Comparison of ENCODE assay signal across 8 mouse cellular contexts in genomic region chr10:77031768-77032375, GRCm38 (mm10). TPM values are rescaled to one million over a fixed set of nuclear protein-coding genes. Genes with fewer than 3 reads are reported as not detected.
DNase-seq lines count a peak whose midpoint lies in the region; ATAC-seq and TF ChIP-seq lines count a peak whose summit lies in the region.

TSS of gene Slc19a1 (plus strand) at chr10:77032241.

- no peak within 1 kb of the TSS; the same call in 1 of the 2 replicates for H3K27ac ChIP-seq in lung, embryonic 16.5 days (ENCODE audit: low read length)
- H3K27ac ChIP-seq in bone marrow, adult 2 months (ENCODE audit: control insufficient read depth, insufficient read depth, low read depth, low read length, poor library complexity): no peak within 1 kb of the TSS
- H3K27ac ChIP-seq in layer of hippocampus, adult 2 months: peak within 1 kb of the TSS; percentile 88
- peak within 1 kb of the TSS; percentile 74 for H3K27ac ChIP-seq in midbrain, embryonic 13.5 days

- no peak for TF ChIP-seq CTCF in bone marrow, adult 2 months (IDR thresholded peaks at IDR 0.05; ENCODE audit: control insufficient read depth, insufficient read depth, low read length)
- TF ChIP-seq CTCF in layer of hippocampus, adult 2 months (conservative IDR thresholded peaks at IDR 0.05): no peak

- H3K4me3 ChIP-seq in lung, embryonic 16.5 days (ENCODE audit: low read length): peak within 1 kb of the TSS; percentile 69
- peak within 1 kb of the TSS; percentile 74 for H3K4me3 ChIP-seq in bone marrow, adult 2 months (replicated peaks; ENCODE audit: control insufficient read depth, low read depth, low read length)
- H3K4me3 ChIP-seq in layer of hippocampus, adult 2 months: peak within 1 kb of the TSS; percentile 76
- peak within 1 kb of the TSS; percentile 67 for H3K4me3 ChIP-seq in midbrain, embryonic 13.5 days (replicated peaks)

- H3K4me2 ChIP-seq in lung, embryonic 16.5 days (ENCODE audit: low read depth, low read length): peak within 1 kb of the TSS; percentile 96
- peak within 1 kb of the TSS; percentile 83 for H3K4me2 ChIP-seq in midbrain, embryonic 13.5 days (replicated peaks)

- TF ChIP-seq POLR2A in bone marrow, adult 2 months (IDR thresholded peaks at IDR 0.05; ENCODE audit: borderline replicate concordance, control insufficient read depth, low read depth, low read length): no peak

- H3K36me3 ChIP-seq in lung, embryonic 16.5 days (ENCODE audit: control insufficient read depth, insufficient read depth, low read length): no peaks in the 10 kb centered on the region
- no peaks in the 10 kb centered on the region for H3K36me3 ChIP-seq in midbrain, embryonic 13.5 days

- H3K9me3 ChIP-seq in lung, embryonic 16.5 days (ENCODE audit: control insufficient read depth, low read length): no peaks in the 10 kb centered on the region
- no peaks in the 10 kb centered on the region for H3K9me3 ChIP-seq in midbrain, embryonic 13.5 days

- peak within 1 kb of the TSS; percentile 77 for H3K9ac ChIP-seq in lung, embryonic 16.5 days (ENCODE audit: low read length)
- peak within 1 kb of the TSS; percentile 74 for H3K9ac ChIP-seq in midbrain, embryonic 13.5 days (replicated peaks)

- WGBS in lung, embryonic 16.5 days: 54% methylated on average over 13 of the region's 13 CpGs
- 87% methylated on average over 13 of the region's 13 CpGs for WGBS in bone marrow, adult 2 months
- WGBS in midbrain, embryonic 13.5 days: 38% methylated on average over 13 of the region's 13 CpGs

- peaks cover 11% of the 10 kb centered on the region for H3K4me1 ChIP-seq in lung, embryonic 16.5 days (replicated peaks; ENCODE audit: control insufficient read depth, insufficient read depth, low read length)
- no peaks in the 10 kb centered on the region for H3K4me1 ChIP-seq in bone marrow, adult 2 months (ENCODE audit: control insufficient read depth, insufficient read depth, low read length)
- H3K4me1 ChIP-seq in midbrain, embryonic 13.5 days (replicated peaks): peaks cover 25% of the 10 kb centered on the region

- ATAC-seq in lung, embryonic 16.5 days (ENCODE audit: low read depth): no peak
- ATAC-seq in granulocyte monocyte progenitor cell, adult 5-6 weeks (replicated peaks; ENCODE audit: poor library complexity, severe bottlenecking): no peak
- no peak for ATAC-seq in midbrain, embryonic 13.5 days

- DNase-seq in lung, adult 18-20 months: no peak
- no peak for DNase-seq in layer of hippocampus, adult 2 months (ENCODE audit: low spot score in 2 of 2)
- DNase-seq in right cerebral cortex, postnatal 36 days (ENCODE audit: low spot score in 2 of 2): no peak
- DNase-seq in MN1 (ENCODE audit: low spot score): no peak

- H3K27me3 ChIP-seq in lung, embryonic 16.5 days (ENCODE audit: control insufficient read depth, insufficient read depth, low read depth, low read length): no peaks in the 10 kb centered on the region
- H3K27me3 ChIP-seq in midbrain, embryonic 13.5 days: 0 out of 2 replicates have a peak, but pooled peaks cover 5% of the 10 kb centered on the region

RNA-seq across cellular contexts. Expression of gene Slc19a1, which starts in this region (rescaled TPM):
- 21.1 and 21.5 TPM in 2 replicates for polyA plus RNA-seq in lung, embryonic 16.5 days (2015; fragmentation: Nextera tagmentation; extraction: Ambion mirVana)
- polyA plus RNA-seq in bone marrow, adult 2 months (2011; ENCODE audit: insufficient read depth, insufficient read length, low replicate concordance, missing spikeins): 8.2 and 9.7 TPM in 2 replicates
- 43.5 and 50.8 TPM in 2 replicates for total RNA-seq in granulocyte monocyte progenitor cell, adult 5-6 weeks (2014; fragmentation: Nextera tagmentation)
- total RNA-seq in granulocyte monocyte progenitor cell, adult 5-6 weeks (2017): 26.0 and 27.2 TPM in 2 replicates
- 10 to 100 TPM; 21.1 to 21.6 TPM for total RNA-seq in layer of hippocampus, adult 2 months (2021)
- 33.0 and 35.8 TPM in 2 replicates for polyA plus RNA-seq in midbrain, embryonic 13.5 days (2015; fragmentation: Nextera tagmentation; extraction: Ambion mirVana)

Comparison
In these comparisons a context has a peak if more than half of its experiments do, and no peak if none do; other contexts are left out.
1. H3K27ac ChIP-seq: peak in layer of hippocampus, adult 2 months (single experiment) and midbrain, embryonic 13.5 days (single experiment); none in lung, embryonic 16.5 days (single experiment) and bone marrow, adult 2 months (single experiment).
2. Peak in every context shown above with its lines, with median percentiles within 50 percentile points of each other: H3K4me3 ChIP-seq.